Mouse (Mus musculus) lung, embryonic 14.5 days (tissue): Measurements from ENCODE around the gene Uxt. TPM values are rescaled to one million over a fixed set of nuclear protein-coding genes. Genes with fewer than 3 reads are reported as not detected.

ENCODE experiments used
- ATAC-seq: fragments of 200-750 bp; cut with Nextera tagmentation; 2 replicates; pipeline ENCODE4 v1.8.0; 2017; ENCODE audit warnings: mild to moderate bottlenecking, moderate TSS enrichment, moderate library complexity; ENCODE audit not compliant: insufficient read depth
- DNase-seq: peaks from one replicate; pipeline ENCODE4 v3.0.0-alpha.2; 2015
- H3K27ac ChIP-seq: fragments of 300-500 bp; sonication (generic); 2 replicates; pipeline ENCODE4 v1.5.1; 2014; ENCODE audit warnings: low read depth, mild to moderate bottlenecking, moderate library complexity
- H3K27me3 ChIP-seq: fragments of 300-500 bp; sonication (generic); 2 replicates; pipeline ENCODE4 v1.6.1; 2014; ENCODE audit warnings: low read length, control low read depth; ENCODE audit not compliant: insufficient read depth
- H3K36me3 ChIP-seq: fragments of 300-500 bp; sonication (generic); 2 replicates; pipeline ENCODE4 v1.6.1; 2014; ENCODE audit warnings: control low read depth; ENCODE audit not compliant: insufficient read depth
- H3K4me1 ChIP-seq: fragments of 300-500 bp; sonication (generic); 2 replicates; pipeline ENCODE4 v1.6.1; 2014; ENCODE audit warnings: antibody characterized with exemption, control low read depth; ENCODE audit not compliant: insufficient read depth
- H3K4me2 ChIP-seq: fragments of 300-500 bp; sonication (generic); 2 replicates; pipeline ENCODE4 v1.6.1; 2014; ENCODE audit warnings: mild to moderate bottlenecking
- H3K4me3 ChIP-seq: fragments of 300-500 bp; sonication (generic); 2 replicates; pipeline ENCODE4 v1.5.1; 2014; ENCODE audit warnings: low read depth, low read length
- H3K9ac ChIP-seq: fragments of 300-500 bp; sonication (generic); 2 replicates; pipeline ENCODE4 v1.6.1; 2014
- H3K9me3 ChIP-seq: fragments of 300-500 bp; sonication (generic); 2 replicates; pipeline ENCODE4 v1.6.1; 2016; ENCODE audit warnings: low read depth, low read length, control low read depth
- CTCF ChIP-seq: IDR thresholded peaks from 2 replicates; pipeline ENCODE4 v1.5.1; 2016; ENCODE audit warnings: antibody characterized with exemption, low read depth
- WGBS: fragments of 180-500 bp; shearing (Covaris S2); extraction: QIAGEN DNeasy Blood & Tissue Kit; methylation state at CpG from one replicate; pipeline ENCODE4 v1.1.7; 2014; 5-methylcytosine and 5-hydroxymethylcytosine counted together
- polyA plus RNA-seq: library from polyadenylated mRNA; unstranded; fragments of >200 nt; fragmentation: Nextera tagmentation; extraction: Ambion mirVana; gene quantifications from 2 replicates; pipeline ENCODE4 v1.2.1, GENCODE M21; 2014

The Uxt gene
- polyA plus RNA-seq, 1 experiment from 2014 or later, result 53.2 TPM

DNA sequence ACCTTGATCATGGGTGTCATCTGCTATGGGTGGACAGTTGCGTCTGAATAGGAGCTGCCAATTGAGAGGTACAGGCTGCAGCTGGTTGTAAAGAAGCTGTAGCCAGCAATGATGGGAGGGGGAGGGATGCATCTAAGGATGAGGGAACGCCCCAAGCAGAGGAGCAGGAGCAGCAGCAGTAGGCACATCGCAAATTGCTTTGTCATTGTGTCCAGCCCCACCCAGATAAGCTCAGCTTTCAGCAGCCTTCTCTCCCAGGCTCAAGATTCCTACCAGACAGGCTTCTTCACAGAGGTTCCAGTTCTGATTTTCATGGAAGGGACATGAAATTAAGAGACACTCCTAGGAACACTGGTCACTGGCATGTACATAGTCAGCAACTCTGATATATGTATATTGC lies 51.7 kb downstream of the Uxt start:
- no peaks in the 10 kb centered on the region for H3K36me3 ChIP-seq
- TF ChIP-seq CTCF, result no peak
- no peak overlapping the region for H3K27ac ChIP-seq
- no peaks in the 10 kb centered on the region for H3K27me3 ChIP-seq
- no peak for DNase-seq
- 31% methylated on average over 3 of the region's 3 CpGs for WGBS
- no peaks in the 10 kb centered on the region for H3K4me1 ChIP-seq
- H3K9ac ChIP-seq, result no peak overlapping the region
- no peaks in the 10 kb centered on the region for H3K9me3 ChIP-seq
- no peak overlapping the region for H3K4me2 ChIP-seq
- no peak overlapping the region for H3K4me3 ChIP-seq
- ATAC-seq, result no peak

Other genes starting within 250 kb of the Uxt start
- gene Araf, start 164.2 kb downstream of the Uxt start, polyA plus RNA-seq, result 86.4 and 90.0 TPM in 2 replicates
- 34.2 and 34.7 TPM in 2 replicates for gene Timp1, start 91.9 kb downstream of the Uxt start, polyA plus RNA-seq
- 0.11 and 0.42 TPM in 2 replicates for gene Syn1, start 41.0 kb downstream of the Uxt start, polyA plus RNA-seq
- 5.6 and 6.0 TPM in 2 replicates for gene Cfp, start 30.5 kb downstream of the Uxt start, polyA plus RNA-seq
- 7.7 and 8.0 TPM in 2 replicates for gene Elk1, start 11.4 kb downstream of the Uxt start, polyA plus RNA-seq
- gene Zfp182, start 100.3 kb upstream of the Uxt start, polyA plus RNA-seq, result 5.5 and 5.9 TPM in 2 replicates
- gene Spaca5, start 106.4 kb upstream of the Uxt start, polyA plus RNA-seq, result not detected in 2 replicates
- gene Zfp300, start 127.5 kb upstream of the Uxt start, polyA plus RNA-seq, result 1.3 TPM in 2 replicates
- gene Ssxa1, start 153.8 kb upstream of the Uxt start, polyA plus RNA-seq, result not detected in 2 replicates
- gene Gm21876, start 213.6 kb upstream of the Uxt start, polyA plus RNA-seq, result not detected in 2 replicates